Mouse (Mus musculus) bone marrow macrophage, adult 2 months (primary cell): ENCODE data around the gene Gm20518.

Experiments used
- CTCF ChIP-seq: IDR thresholded peaks from 2 replicates; pipeline ENCODE4 v1.5.1; 2012; ENCODE audit warnings: low read depth, mild to moderate bottlenecking, low read length, moderate library complexity
- POLR2A ChIP-seq: IDR thresholded peaks from 2 replicates; pipeline ENCODE4 v1.6.1; 2012; ENCODE audit warnings: mild to moderate bottlenecking, low read depth, low read length, borderline replicate concordance

DNA sequence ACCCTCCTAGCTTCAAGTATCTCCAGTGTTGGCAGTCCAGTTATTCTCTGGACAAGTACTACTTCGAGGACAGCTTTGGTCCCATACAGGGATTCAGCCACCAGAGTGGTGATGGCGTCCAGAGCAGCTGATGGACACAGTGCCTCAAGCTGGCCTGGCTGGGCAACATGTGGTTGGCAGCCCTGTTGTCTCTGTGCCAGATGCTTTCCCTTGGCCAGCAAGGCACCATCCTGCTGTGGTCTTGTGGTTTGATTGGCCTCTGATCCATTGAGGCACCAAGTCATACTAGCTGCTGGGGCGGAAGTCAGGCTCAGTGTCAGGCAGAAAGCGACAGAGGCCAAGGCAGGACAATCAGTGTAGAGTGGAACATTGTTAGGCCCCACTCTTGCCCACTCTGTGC lies 82.3 kb downstream of the Gm20518 start:
- TF ChIP-seq POLR2A (no peak), CTCF (no peak)
